Mouse (Mus musculus) macrophage (primary cell): ENCODE data around the gene Nuak2. TPM values are rescaled to one million over a fixed set of nuclear protein-coding genes. Genes with fewer than 3 reads are reported as not detected.
A peak's percentile ranks its signal among the peaks of the same experiment; 100 is the strongest.
"Not testable (repeated sequence)": the region's sequence is repeated elsewhere in the genome, so short reads cannot be mapped to it uniquely, and the experiment has no call there.

Experiments used
- H3K27ac ChIP-seq: fragments of 350-480 bp; formaldehyde crosslinking; 2 replicates; pipeline ENCODE4 v1.9.0; 2021
- H3K36me3 ChIP-seq: fragments of 350-480 bp; formaldehyde crosslinking; 2 replicates; pipeline ENCODE4 v1.9.0; 2021; ENCODE audit errors: inconsistent target
- H3K4me3 ChIP-seq: fragments of 350-480 bp; formaldehyde crosslinking; 2 replicates; pipeline ENCODE4 v1.9.0; 2021; ENCODE audit errors: inconsistent target
- H3K79me2 ChIP-seq: fragments of 350-480 bp; formaldehyde crosslinking; 2 replicates; pipeline ENCODE4 v1.9.0; 2021; ENCODE audit errors: inconsistent target
- WGBS: methylation state at CpG from one replicate; pipeline ENCODE4 v1.1.7; 2026; ENCODE audit warnings: inconsistent platforms; ENCODE audit not compliant: missing documents; 5-methylcytosine and 5-hydroxymethylcytosine counted together
- polyA plus RNA-seq: library from polyadenylated mRNA; stranded (reverse); fragments of 250-400 nt; gene quantifications from 3 replicates; pipeline ENCODE4 v1.2.4, GENCODE M21; 2018; ENCODE audit warnings: inconsistent platforms

The Nuak2 gene
- polyA plus RNA-seq, 1 experiment from 2014 or later: 12.2 TPM

DNA sequence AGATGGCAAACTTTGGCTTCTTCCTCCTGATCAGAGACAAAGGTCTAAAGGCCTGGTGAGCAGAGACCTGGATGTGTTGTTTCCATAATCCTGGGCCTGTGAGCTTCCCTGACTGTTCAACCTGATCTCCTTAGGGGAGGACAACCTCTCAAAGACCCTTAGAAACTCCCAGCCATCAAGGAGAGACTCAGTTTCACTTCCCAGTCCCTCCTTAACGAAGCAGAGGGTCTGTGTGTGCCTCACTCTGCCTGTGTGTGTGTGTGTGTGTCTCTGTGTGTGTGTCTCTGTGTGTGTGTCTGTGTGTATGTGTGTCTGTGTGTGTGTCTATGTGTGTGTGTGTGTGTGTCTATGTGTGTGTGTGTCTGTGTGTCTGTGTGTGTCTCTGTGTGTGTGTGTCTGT, 27.7 kb downstream of the Nuak2 start:
- WGBS: 25% methylated on average over 1 of the region's 1 CpGs
- H3K4me3 ChIP-seq: peak overlapping the region; percentile 34; the same call in 1 of the 2 replicates
- H3K36me3 ChIP-seq: peaks cover 17% of the 10 kb centered on the region
- H3K27ac ChIP-seq: peak overlapping the region; percentile 94
- peaks cover 17% of the 10 kb centered on the region for H3K79me2 ChIP-seq

GRCm38 (mm10) chr1:132345514-132345913, 29.6 kb downstream of the Nuak2 start:
- Histone ChIP-seq H3K36me3 (peaks cover 21% of the 10 kb centered on the region), H3K4me3 (no peak overlapping the region), H3K79me2 (peaks cover 17% of the 10 kb centered on the region), H3K27ac (no peak overlapping the region)
- 96% methylated on average over 4 of the region's 4 CpGs for WGBS

DNA sequence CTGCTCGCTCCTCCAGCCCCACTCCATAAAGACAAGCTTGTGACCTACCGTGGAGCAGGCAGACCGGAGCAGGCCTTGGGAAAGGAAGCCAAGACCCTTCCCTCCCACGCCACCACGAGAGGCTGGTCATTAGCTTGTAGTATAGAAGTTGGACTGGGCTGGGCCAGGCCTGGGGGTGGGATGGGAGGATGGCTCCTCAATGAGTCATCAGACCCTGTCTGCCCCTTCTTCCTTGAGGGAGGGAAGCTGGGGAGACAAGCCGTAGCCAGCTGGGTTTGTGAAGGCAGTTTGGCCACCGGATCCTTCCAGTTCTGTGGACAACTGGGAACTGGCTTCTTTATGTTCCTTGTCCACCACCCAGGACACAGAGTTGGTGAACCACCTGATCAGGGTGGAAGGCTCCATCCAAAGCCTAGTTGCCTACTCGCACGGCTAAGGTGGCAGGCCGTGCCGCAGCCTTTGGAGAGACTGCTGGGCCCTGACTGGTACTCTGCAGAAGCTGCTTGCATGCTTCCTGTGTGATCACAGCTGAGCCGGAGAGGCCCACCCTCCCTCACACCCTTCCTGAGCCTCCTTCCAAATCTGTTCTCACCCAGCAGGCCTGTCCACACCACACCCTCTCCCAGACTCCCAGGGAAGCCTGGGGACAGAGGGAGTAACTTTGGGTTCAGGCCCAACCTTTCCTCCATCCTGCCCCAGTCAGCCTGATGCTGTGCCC, 30.4 kb downstream of the Nuak2 start:
- no peak overlapping the region for H3K4me3 ChIP-seq
- peaks cover 17% of the 10 kb centered on the region for H3K79me2 ChIP-seq
- H3K36me3 ChIP-seq: peaks cover 27% of the 10 kb centered on the region
- WGBS: 88% methylated on average over 12 of the region's 12 CpGs
- H3K27ac ChIP-seq: no peak overlapping the region

GRCm38 (mm10) chr1:132346951-132347350, 31.0 kb downstream of the Nuak2 start:
- H3K27ac ChIP-seq: no peak overlapping the region
- no peak overlapping the region for H3K4me3 ChIP-seq
- H3K36me3 ChIP-seq: peaks cover 27% of the 10 kb centered on the region
- peaks cover 17% of the 10 kb centered on the region for H3K79me2 ChIP-seq

- Histone ChIP-seq H3K4me3 (no peak overlapping the region), H3K27ac (no peak overlapping the region), H3K36me3 (peaks cover 27% of the 10 kb centered on the region), H3K79me2 (peaks cover 3% of the 10 kb centered on the region; the same call in 1 of the 2 replicates)
- 92% methylated on average over 5 of the region's 5 CpGs for WGBS
Measured at GRCm38 (mm10) chr1:132348401-132348800, 32.5 kb downstream of the Nuak2 start.

GRCm38 (mm10) chr1:132349049-132349448, 33.1 kb downstream of the Nuak2 start:
- H3K27ac ChIP-seq, H3K79me2 ChIP-seq, H3K4me3 ChIP-seq: not testable (repeated sequence)
- peaks cover 27% of the 10 kb centered on the region for H3K36me3 ChIP-seq

DNA sequence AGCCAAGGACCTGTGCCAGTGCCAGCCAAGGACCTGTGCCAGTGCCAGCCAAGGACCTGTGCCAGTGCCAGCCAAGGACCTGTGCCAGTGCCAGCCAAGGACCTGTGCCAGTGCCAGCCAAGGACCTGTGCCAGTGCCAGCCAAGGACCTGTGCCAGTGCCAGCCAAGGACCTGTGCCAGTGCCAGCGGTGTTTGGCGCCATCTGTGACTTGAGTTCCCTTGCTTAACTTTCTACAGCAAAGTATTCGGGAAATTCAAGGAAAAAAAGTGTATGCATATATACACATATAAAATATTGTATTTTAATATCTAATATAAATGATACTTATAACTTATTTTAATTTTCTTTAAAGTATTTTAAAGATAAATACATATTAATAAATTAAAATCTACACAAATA, 33.7 kb downstream of the Nuak2 start:
- 94% methylated on average over 3 of the region's 3 CpGs for WGBS
- not testable (repeated sequence) for H3K79me2 ChIP-seq, H3K4me3 ChIP-seq, H3K27ac ChIP-seq
- peaks cover 23% of the 10 kb centered on the region for H3K36me3 ChIP-seq

DNA sequence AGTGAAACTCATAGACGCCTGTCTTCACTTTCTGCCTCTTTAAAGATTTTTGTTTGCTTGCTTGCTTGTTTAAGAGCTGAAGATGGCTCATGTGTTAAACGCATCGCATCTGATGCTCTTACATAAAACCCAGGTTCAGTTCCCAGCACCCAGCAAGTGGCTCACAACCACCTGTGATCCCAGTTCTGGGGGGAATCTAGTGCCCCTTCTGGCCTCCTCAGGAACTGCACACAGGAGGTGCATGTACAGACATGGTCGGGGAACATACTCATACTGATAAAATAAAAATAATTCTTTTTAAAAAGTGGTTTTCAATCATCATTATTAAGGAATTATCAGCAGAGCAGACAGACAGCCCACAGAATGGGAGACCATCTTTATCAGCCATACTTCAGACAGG, 35.1 kb downstream of the Nuak2 start:
- Histone ChIP-seq H3K27ac (no peak overlapping the region), H3K4me3 (no peak overlapping the region), H3K79me2 (no peaks in the 10 kb centered on the region), H3K36me3 (peaks cover 10% of the 10 kb centered on the region; the same call in 1 of the 2 replicates)
- 100% methylated on average over 4 of the region's 4 CpGs for WGBS

DNA sequence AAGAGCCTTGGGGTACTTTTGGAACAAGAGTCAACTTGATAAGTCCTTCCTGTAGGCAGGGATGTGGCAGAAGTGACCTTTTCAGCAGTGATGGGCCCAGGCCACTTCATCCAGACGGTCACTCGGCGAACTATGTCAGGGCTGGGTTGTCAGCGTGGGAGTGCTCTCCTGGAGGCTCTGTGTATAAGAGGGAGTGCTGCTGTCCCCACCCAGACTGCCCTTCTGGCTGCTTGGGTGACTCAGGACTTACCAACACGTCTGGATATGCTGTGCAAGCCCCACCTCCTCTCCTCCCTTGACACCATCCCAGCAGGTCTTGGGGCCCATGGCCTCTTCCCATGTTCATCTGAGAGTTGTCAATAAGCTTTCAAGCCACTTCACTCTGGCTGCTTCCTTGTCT, 37.5 kb downstream of the Nuak2 start:
- peaks cover 14% of the 10 kb centered on the region; the same call in 1 of the 2 replicates for H3K36me3 ChIP-seq
- no peak overlapping the region for H3K27ac ChIP-seq
- WGBS: 85% methylated on average over 5 of the region's 5 CpGs

GRCm38 (mm10) chr1:132354234-132354633, 38.3 kb downstream of the Nuak2 start:
- Histone ChIP-seq H3K27ac (no peak overlapping the region), H3K36me3 (peaks cover 22% of the 10 kb centered on the region; the same call in 1 of the 2 replicates), H3K79me2 (no peaks in the 10 kb centered on the region), H3K4me3 (no peak overlapping the region)
- WGBS: 91% methylated on average over 8 of the region's 9 CpGs

More for the DNA sequence above, 37.5 kb downstream of the Nuak2 start:
- Histone ChIP-seq H3K79me2 (no peaks in the 10 kb centered on the region), H3K4me3 (no peak overlapping the region)

DNA sequence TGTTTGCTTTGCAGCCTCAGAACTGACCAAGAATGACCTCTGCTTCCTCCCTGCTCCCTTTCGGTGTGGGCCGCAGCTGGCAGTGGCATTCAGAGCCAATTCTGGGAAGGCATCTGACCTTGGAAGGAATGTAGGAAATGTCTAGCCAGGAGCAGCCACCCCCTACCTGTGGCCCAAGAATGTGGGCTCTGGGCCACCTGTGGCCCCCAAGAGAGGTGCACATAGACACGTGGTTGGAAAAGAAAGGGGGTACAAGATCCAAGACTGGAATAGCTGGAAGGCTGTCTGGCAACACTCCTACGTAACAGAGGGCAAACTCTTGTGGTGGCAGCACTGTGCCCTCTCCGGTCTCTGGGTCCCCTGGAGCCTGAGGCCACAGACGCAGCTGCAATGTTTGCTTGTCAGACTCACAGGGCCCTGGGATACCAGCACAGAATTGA, 39.3 kb downstream of the Nuak2 start:
- H3K27ac ChIP-seq: no peak overlapping the region
- H3K4me3 ChIP-seq: no peak overlapping the region
- no peaks in the 10 kb centered on the region for H3K79me2 ChIP-seq
- WGBS: 99% methylated on average over 6 of the region's 6 CpGs
- peaks cover 30% of the 10 kb centered on the region; the same call in 1 of the 2 replicates for H3K36me3 ChIP-seq

DNA sequence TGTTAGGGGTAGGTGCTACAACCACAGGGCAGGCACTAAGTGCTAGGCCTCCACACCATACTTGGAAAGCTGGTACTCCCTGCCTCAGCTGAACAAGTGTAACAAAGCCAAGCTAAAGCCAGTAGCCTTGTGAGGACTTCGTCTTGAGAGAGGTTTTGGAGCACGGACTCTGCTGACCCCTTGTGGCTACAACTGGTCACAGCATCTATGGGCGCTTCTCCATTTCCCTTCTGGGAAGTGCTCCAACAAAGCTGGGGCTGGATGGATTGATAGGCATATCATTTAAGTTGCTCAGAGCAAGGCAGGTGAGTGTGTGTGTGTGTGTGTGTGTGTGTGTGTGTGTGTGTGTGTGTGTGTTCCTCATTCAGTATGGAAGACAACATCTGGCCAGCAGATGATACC, 39.9 kb downstream of the Nuak2 start:
- Histone ChIP-seq H3K4me3 (no peak overlapping the region), H3K36me3 (peaks cover 28% of the 10 kb centered on the region), H3K79me2 (no peaks in the 10 kb centered on the region), H3K27ac (no peak overlapping the region)
- WGBS: 0% methylated on average over 3 of the region's 3 CpGs

GRCm38 (mm10) chr1:132356841-132357240, 40.9 kb downstream of the Nuak2 start:
- 83% methylated on average over 1 of the region's 1 CpGs for WGBS
- no peaks in the 10 kb centered on the region for H3K79me2 ChIP-seq
- H3K4me3 ChIP-seq: no peak overlapping the region
- H3K36me3 ChIP-seq: peaks cover 28% of the 10 kb centered on the region
- H3K27ac ChIP-seq: no peak overlapping the region

DNA sequence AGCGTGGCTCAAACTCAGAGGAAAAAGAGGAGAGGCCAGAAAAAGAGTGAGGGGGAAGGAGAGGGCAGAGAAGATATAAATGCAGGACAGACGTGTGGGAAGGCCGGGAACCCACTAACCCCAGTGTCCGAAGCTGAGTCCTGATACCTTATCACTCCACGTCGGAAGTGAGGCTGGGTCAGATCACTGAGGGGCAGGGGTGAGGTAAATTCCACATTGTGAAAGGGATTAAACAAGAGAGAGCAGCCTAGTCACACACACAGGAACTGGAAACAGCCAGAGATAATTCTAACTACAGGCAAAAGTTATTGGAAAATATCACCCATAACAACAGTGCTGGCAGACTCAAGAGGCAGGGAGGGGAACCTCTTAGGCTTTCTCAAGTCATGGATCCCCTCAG, 46.0 kb downstream of the Nuak2 start:
- H3K4me3 ChIP-seq: no peak overlapping the region
- no peaks in the 10 kb centered on the region for H3K79me2 ChIP-seq
- H3K27ac ChIP-seq: no peak overlapping the region
- WGBS: 91% methylated on average over 6 of the region's 6 CpGs
- H3K36me3 ChIP-seq: peaks cover 28% of the 10 kb centered on the region

- H3K36me3 ChIP-seq: peaks cover 14% of the 10 kb centered on the region
- WGBS: 100% methylated on average over 3 of the region's 3 CpGs
- no peaks in the 10 kb centered on the region for H3K79me2 ChIP-seq
- no peak overlapping the region for H3K4me3 ChIP-seq
- H3K27ac ChIP-seq: no peak overlapping the region
Measured at GRCm38 (mm10) chr1:132364388-132364787, 48.5 kb downstream of the Nuak2 start.
